Mouse (Mus musculus) bone marrow macrophage, adult 2 months (primary cell): ENCODE results near the gene Ndrg4.

Experiments
- CTCF ChIP-seq: IDR thresholded peaks from 2 replicates; pipeline ENCODE4 v1.5.1; 2012; ENCODE audit warnings: low read depth, mild to moderate bottlenecking, low read length, moderate library complexity
- POLR2A ChIP-seq: IDR thresholded peaks from 2 replicates; pipeline ENCODE4 v1.6.1; 2012; ENCODE audit warnings: mild to moderate bottlenecking, low read depth, low read length, borderline replicate concordance

DNA sequence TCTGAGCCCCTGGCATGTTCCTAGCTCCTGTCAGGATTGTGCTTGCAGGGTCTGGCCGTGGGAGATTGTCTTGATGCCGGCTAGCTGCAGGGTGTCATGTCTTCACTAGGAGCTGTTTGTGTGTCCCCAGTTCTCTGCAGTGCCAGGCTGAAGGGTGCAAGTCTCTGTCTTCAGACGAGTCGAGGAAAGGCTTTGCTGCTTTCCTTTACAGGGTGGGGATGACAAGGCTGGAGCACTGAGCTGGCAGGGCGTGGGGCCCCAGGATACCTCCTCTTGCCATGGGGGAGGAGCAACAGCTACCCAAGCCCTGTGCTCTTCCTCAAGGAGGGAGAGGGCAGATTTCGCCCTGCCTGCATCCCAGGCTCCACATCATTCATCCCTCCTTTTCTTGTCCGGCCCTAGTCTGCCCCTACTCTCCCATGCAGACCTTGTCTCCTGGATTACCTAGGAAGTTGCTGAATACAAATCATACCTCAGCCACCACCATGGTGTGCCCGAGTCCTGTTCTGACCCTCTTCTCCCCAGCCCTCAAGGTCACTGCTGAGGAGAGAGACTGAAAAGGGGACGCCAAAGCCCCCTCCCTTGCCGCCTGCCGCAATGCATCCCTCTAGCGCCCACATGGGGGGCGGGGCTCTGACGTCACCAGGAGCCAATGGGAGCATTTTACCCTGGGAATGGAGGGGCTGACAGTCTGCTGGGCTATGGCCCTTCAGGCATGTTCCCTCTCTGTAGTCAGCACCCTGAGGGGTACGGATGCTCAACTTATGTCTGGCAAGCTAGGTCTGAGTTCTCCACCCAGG lies 26.9 kb downstream of the Ndrg4 start:
- no peak for TF ChIP-seq POLR2A
- no peak for TF ChIP-seq CTCF
